Mouse (Mus musculus): ENCODE measurements around the gene 4930523C07Rik.

4930523C07Rik gene

GRCm38 (mm10) chr1:160047481-160047931 lies 3.3 kb downstream of the 4930523C07Rik start:
- no peak for DNase-seq

- no peak for DNase-seq
Measured at GRCm38 (mm10) chr1:160049131-160049880, 5.1 kb downstream of the 4930523C07Rik start.

DNA sequence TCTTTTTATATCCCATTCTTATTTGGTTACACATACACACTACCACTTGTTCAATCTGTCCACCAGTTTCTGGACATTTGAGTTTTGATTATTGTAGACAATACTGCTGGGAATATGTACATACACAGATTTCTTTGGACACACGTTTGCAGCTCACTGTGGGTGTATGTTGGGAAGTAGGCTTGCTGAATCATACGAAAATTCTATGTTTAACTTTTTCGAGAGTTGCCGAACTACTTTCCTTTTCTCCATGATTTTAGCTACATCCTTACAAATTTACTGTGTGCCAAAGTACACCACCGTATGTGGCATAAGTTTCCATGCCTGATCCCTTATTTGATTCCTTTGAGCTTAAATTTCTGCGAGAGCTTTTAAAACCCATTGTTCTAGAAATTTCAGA lies 6.7 kb downstream of the 4930523C07Rik start:
- no peak for DNase-seq

DNA sequence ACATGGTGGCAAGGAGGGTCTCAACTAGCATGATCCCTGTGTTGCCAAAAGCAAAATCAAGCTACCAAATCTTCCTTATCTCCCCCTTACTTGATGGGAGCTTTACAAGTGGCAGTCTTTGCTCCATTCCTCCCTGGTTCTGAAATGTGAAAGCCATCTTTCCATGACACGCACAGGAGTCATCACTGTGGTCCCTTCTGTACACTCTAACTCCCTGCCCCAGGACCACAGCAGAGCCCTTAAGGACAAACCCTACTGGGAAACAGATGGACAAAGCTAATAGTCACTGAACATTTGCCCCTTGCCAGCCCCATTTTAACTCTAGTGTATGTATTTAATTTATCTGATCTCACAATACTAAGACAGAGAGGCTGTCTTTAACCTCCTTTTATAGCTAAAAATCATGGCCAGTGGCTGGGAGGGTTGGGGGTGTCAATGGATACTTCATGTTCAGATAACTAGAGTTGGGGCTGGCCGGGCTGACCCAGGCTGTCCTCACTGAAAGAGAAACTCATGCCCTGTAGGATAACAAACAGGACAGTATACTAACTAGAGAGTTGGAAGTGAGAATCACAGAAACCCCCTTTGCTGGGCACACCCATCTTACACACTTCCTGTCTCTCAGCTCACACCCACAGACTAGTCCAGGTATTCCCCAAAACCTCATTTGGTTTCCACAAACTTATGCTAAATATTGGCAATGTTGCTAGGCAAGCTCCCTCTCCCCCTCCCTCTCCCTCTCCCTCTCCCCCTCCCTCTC lies 8.6 kb downstream of the 4930523C07Rik start:
- DNase-seq = no peak

DNA sequence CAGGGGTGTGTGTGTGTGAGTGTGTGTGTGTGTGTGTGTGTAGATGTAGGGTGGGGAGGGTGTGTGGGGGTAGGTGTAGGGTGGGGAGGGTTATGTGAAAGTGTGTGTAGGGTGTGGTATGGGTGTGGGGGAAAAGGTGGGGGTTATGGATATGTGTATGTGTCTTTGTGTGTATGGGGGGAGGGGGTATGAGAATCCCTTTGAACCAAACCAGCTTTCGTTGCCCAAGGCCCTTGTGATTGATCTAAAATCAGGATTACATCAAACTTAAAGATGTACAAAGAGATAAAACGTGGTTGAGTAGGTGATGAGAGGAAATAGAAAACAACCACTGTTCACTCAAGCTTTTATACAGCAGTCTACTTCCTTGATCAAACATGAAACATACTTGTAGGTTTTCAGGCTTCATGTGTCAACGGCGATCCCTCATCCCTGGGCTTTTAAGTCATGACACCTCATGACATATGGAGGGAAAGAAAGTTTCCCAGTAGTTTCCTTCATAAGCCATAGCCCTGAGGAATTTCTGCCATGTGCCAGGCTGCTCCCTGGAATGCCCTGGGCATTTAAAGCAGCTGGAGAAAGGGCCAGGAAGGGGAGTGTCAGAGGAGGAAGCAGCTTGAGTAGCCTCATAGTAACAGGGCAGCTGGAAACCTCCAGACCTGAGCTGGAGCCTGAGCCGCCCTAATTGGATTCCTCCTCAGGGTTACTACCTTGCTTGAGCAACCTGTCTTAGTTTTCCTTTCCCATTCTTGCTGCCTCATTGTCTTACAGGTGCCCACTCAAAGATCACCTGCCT lies 9.5 kb downstream of the 4930523C07Rik start:
- DNase-seq = no peak

DNA sequence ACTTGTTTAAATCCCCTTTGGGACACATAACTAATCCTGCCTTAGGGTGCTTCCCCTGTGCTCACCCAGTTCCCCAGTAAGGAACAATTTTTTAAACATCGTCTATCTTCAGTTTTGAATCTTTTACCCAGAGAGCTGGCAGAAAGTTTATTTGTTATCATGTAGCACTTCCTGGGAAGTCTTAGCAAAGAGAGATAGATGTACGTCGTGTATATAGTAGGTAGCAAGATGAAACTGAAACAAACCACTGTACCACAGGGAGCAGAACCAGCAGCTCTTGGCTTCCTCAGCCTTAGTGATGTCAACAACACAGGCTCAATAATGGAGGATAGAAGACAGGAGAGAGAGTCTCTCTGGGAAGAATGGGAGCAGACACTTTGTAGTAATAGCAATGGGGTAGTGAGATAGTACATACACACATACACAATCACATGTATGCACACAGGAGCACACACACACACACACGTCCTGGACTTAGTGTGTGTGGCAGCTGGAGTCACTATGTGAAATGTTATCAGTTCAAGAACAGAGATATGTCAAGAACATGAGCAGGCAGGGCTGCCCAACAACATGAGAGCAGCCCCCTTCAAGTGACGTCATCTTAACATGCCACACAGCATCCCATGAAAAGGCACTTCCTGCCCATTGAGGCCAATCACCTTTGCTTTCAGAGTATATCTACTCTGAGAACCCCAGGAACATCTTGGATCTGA lies 10.3 kb downstream of the 4930523C07Rik start:
- DNase-seq = no peak

DNA sequence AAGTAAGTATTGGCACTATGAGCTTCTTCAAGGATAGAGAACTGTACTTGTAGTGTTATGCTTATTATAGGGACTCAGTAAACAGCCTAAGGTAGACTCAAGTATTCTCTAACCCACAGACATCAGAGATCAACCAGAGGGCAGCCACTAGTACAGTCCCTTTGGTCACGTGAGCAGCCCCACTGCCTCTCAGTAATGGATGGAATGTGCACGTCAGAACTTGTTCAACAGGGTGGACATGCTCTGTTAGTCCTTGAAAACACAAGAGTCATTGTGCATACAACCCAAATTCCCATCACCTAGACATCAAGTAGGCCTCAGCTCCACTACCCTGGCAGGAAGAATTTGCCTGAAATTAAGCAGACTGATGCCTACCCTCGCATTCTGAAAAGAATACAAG lies 13.5 kb downstream of the 4930523C07Rik start:
- DNase-seq = no peak

DNA sequence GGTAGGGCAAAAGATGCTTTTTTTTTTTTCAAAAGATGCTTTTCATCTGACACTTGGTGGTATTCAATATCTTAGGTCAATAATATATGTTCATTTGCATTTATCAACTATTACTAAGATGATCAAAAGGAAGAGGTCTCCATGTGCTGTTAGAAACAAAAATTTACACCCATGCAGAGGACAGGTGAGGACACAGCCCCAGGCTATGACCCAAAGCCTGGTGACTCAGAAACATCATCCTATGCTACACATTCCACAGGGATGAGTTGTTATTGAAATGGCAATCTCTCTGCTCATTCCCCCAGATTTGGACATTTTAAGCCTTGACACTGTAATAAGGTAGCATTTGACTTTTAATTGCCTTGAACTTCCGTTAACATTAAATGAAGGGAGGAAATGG lies 15.7 kb downstream of the 4930523C07Rik start:
- DNase-seq = no peak

DNA sequence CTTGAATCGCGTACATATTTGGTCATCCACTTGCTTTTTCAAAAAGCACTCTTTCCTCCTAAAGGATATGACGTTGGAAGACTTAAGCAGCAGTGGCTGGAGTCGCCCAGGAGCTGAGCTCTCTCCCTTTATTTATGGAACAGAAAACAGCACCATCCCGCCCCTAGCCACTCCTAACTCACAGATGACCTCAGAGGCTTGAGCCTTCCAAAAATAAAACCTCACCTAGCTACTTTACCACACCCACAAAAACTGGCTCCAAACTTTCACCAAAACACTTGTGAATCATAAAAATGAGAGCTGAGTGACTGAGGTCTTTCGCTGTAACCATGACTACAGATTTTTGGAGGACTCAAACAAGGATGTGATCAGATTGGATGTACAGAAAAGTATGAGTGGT lies 16.4 kb downstream of the 4930523C07Rik start:
- DNase-seq = no peak

- no peak for DNase-seq
Measured at GRCm38 (mm10) chr1:160061321-160061720, 17.1 kb downstream of the 4930523C07Rik start.

- DNase-seq = peak; percentile 15
Measured at GRCm38 (mm10) chr1:160061725-160062366, 17.7 kb downstream of the 4930523C07Rik start.

GRCm38 (mm10) chr1:160064547-160065144 lies 20.5 kb downstream of the 4930523C07Rik start:
- no peak for DNase-seq

DNA sequence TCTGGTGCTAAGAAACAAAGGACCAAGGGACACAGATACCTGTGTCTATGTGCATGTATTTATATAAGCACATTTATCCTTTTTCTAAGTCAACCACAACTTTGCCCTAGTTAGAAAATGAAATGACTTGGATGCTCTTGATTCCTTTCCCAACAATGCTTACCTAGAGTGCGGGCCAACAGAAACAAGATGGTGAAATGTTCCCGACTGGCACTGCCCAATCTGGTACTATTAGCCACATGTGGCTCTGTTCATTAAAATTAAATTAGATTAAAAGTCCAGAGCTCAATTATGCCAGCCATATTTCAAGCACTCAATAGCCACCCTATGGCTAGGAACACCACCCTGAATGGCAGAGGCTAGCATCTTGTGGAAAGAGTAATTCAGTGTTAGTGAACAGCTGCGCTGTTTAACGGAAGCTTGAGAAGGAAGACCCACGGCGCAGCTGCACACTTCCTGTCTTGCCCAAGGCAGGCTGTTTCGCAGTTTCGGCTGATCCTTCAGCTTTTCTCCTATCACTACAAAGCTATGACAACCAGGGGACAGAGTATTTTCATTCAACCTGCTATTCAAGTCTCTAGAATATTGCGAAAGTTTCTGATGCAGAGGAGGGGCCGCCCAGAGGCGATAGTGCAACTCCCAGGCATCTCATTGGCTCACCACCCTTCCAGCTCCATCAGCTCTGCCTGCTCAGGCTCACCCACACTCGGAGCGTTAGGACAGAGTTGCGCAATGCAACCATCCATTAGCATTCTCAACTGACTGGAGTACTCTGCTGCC lies 34.9 kb downstream of the 4930523C07Rik start:
- DNase-seq = no peak

- peak; percentile 75 for DNase-seq
Measured at GRCm38 (mm10) chr1:160080800-160081436, 36.7 kb downstream of the 4930523C07Rik start.

DNA sequence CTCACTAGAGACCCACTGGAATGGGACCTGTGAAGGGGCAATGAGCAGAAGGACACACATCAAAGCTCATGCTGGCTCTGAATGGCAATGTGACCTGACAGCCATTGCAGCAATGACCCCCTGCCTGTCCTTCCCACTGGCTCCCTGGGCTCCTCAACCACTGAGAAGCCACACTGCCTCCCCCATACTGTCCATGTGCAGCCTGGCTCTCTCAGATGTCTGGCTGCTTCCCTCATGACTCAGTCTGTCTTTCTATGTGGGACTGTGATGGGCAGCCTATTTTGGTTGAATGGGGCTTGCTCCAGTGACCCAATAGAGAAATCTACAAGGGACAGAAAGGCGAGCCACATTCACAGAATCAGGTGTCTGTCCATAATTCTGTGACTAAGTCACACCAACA lies 38.5 kb downstream of the 4930523C07Rik start:
- DNase-seq = no peak

DNA sequence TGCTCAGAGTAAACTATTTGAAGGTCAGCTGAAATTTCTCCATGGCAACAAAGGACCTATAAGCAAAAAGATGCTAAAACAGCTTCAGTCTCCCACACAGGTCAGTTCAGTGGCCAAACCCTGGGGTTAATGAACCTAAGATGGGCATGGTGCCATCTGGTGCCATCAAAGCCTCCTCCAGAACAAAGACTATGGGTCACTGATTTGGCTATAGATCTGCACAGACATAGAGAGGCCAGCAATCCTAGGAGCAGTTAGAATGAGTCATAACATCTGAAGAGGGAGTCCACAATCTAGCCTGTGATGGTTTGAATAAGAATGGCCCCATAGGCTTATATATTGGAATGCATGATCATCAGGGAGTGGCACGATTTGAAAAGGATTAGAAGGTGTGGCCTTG lies 40.1 kb downstream of the 4930523C07Rik start:
- DNase-seq = no peak

- DNase-seq = no peak
Measured at GRCm38 (mm10) chr1:160086651-160087050, 42.5 kb downstream of the 4930523C07Rik start.

GRCm38 (mm10) chr1:160099659-160100302 lies 55.6 kb downstream of the 4930523C07Rik start:
- DNase-seq = no peak

DNA sequence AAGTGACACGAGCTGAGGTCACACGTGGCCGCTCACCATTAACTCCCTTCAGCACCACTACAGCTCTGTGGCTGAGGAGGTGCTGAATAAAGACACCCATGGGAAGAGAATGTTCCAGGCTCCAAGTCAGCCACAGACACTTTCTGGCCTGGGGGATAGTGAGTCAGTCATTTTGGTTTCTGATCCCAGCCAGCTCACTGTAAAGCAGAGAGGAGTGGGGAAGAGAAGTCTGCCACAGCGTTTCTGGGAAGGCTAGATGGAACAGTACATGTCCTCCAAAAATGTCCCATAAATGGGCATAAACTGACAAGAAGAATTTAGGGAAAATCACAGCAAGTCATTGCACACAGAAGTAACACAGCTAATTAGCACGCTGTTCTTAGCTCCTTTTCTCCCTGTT lies 56.8 kb downstream of the 4930523C07Rik start:
- no peak for DNase-seq

DNA sequence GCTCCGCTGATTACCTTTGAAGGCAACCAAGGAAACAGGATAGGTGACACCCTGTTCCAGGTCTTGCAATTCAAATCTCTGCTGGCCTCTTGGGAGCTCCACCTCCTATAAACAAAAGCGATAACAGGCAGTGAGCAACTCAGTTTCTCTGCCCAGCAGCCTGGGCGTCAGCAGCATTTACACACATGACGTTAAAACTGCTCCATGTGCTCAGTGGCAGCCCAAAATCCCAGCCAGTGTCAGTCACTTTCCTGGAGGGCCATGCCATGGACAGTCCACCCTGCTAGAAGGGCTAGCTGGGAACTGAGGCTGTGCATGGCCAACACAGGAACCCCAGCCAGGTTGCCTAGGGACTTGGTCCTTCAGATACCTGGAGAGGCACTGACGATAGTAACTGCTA lies 61.2 kb downstream of the 4930523C07Rik start:
- no peak for DNase-seq
